Mouse (Mus musculus) hindbrain, embryonic 11.5 days (tissue): ENCODE data around the gene Ccdc120. TPM values are rescaled to one million over a fixed set of nuclear protein-coding genes. Genes with fewer than 3 reads are reported as not detected.
A peak's percentile ranks its signal among the peaks of the same experiment; 100 is the strongest.
"Not testable (repeated sequence)": the region's sequence is repeated elsewhere in the genome, so short reads cannot be mapped to it uniquely, and the experiment has no call there.

Experiments
- ATAC-seq: fragments of 200-750 bp; cut with Nextera tagmentation; 2 replicates; pipeline ENCODE4 v1.8.0; 2017; ENCODE audit warnings: mild to moderate bottlenecking, moderate TSS enrichment, moderate library complexity; ENCODE audit not compliant: low FRiP score
- DNase-seq: peaks from one replicate; pipeline ENCODE4 v3.0.0-alpha.2; 2015; ENCODE audit warnings: low spot score
- H3K27ac ChIP-seq: fragments of 300-500 bp; sonication (generic); 2 replicates; pipeline ENCODE4 v1.5.1; 2014; ENCODE audit warnings: mild to moderate bottlenecking, low read depth, low read length
- H3K27me3 ChIP-seq: fragments of 300-500 bp; sonication (generic); 2 replicates; pipeline ENCODE4 v1.6.1; 2014; ENCODE audit warnings: mild to moderate bottlenecking, low read length, moderate library complexity, mixed read lengths; ENCODE audit not compliant: control insufficient read depth, insufficient read depth
- H3K36me3 ChIP-seq: fragments of 300-500 bp; sonication (generic); 2 replicates; pipeline ENCODE4 v1.6.1; 2014; ENCODE audit warnings: mild to moderate bottlenecking, low read length, moderate library complexity, mixed read lengths; ENCODE audit not compliant: control insufficient read depth, insufficient read depth
- H3K4me1 ChIP-seq: fragments of 300-500 bp; sonication (generic); replicated peaks from 2 replicates; pipeline ENCODE4 v1.6.1; 2014; ENCODE audit warnings: low read length, mixed read lengths; ENCODE audit not compliant: control insufficient read depth, insufficient read depth
- H3K4me2 ChIP-seq: fragments of 300-500 bp; sonication (generic); replicated peaks from 2 replicates; pipeline ENCODE4 v1.6.1; 2014; ENCODE audit warnings: mild to moderate bottlenecking, low read depth, low read length
- H3K4me3 ChIP-seq: fragments of 300-500 bp; sonication (generic); 2 replicates; pipeline ENCODE4 v1.5.1; 2014; ENCODE audit warnings: low read depth, low read length
- H3K9ac ChIP-seq: fragments of 300-500 bp; sonication (generic); 2 replicates; pipeline ENCODE4 v1.6.1; 2014; ENCODE audit warnings: low read depth, low read length
- H3K9me3 ChIP-seq: fragments of 300-500 bp; sonication (generic); 2 replicates; pipeline ENCODE4 v1.6.1; 2016; ENCODE audit warnings: low read length; ENCODE audit not compliant: control insufficient read depth
- WGBS: fragments of 180-500 bp; shearing (Covaris S2); extraction: QIAGEN DNeasy Blood & Tissue Kit; methylation state at CpG from one replicate; pipeline ENCODE4 v1.1.7; 2014; 5-methylcytosine and 5-hydroxymethylcytosine counted together
- polyA plus RNA-seq: library from polyadenylated mRNA; unstranded; fragments of >200 nt; fragmentation: Nextera tagmentation; extraction: Ambion mirVana; gene quantifications from 2 replicates; pipeline ENCODE4 v1.2.1, GENCODE M21; 2014

Gene Ccdc120
- polyA plus RNA-seq, 1 experiment from 2014 or later: 21.5 TPM

GRCm38 (mm10) chrX:7763631-7764393, 13.1 kb upstream of the Ccdc120 start:
- WGBS: 12% methylated on average over 20 of the region's 22 CpGs
- no peaks in the 10 kb centered on the region for H3K36me3 ChIP-seq
- no peaks in the 10 kb centered on the region for H3K9me3 ChIP-seq
- DNase-seq: peak; percentile 33
- H3K4me3 ChIP-seq: peak overlapping the region; percentile 65
- H3K27ac ChIP-seq: no peak overlapping the region
- no peaks in the 10 kb centered on the region for H3K4me1 ChIP-seq
- H3K9ac ChIP-seq: peak overlapping the region; percentile 45; the same call in 1 of the 2 replicates
- no peaks in the 10 kb centered on the region for H3K27me3 ChIP-seq
- peak overlapping the region; percentile 64 for H3K4me2 ChIP-seq
- no peak for ATAC-seq

DNA sequence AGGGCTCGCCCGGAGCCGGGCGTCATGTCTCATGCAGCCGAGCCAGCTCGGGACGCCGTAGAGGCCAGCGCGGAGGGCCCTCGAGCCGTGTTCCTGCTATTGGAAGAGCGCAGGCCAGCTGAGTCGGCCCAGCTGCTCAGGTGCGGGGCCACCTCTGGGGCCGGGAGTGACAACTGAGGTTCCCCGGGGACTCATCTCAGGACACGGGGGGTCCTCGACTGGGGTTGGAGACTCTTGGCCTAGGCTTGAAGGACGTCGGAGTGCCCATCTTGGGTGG, 12.2 kb upstream of the Ccdc120 start:
- Histone ChIP-seq H3K4me3 (peak overlapping the region; percentile 65), H3K27me3 (no peaks in the 10 kb centered on the region), H3K27ac (peak overlapping the region; percentile 51; the same call in 1 of the 2 replicates), H3K36me3 (no peaks in the 10 kb centered on the region), H3K4me2 (peak overlapping the region; percentile 64), H3K9ac (peak overlapping the region; percentile 57), H3K9me3 (no peaks in the 10 kb centered on the region), H3K4me1 (no peaks in the 10 kb centered on the region)
- 22% methylated on average over 13 of the region's 21 CpGs for WGBS
- no peak for DNase-seq
- ATAC-seq: no peak; the same call in 1 of the 2 replicates

GRCm38 (mm10) chrX:7762137-7762920, 11.6 kb upstream of the Ccdc120 start, which contains the start of gene Tfe3:
Gene Tfe3 (plus strand): TSS chrX:7762560.
- peak within 1 kb of the TSS; percentile 57 for H3K9ac ChIP-seq
- peak within 1 kb of the TSS; percentile 51; the same call in 1 of the 2 replicates for H3K27ac ChIP-seq
- H3K4me3 ChIP-seq: peak within 1 kb of the TSS; percentile 65
- WGBS: 15% methylated on average over 31 of the region's 38 CpGs
- peak; percentile 89 for DNase-seq
- ATAC-seq: peak; percentile 96
- H3K9me3 ChIP-seq: no peaks in the 10 kb centered on the region
- H3K4me1 ChIP-seq: no peaks in the 10 kb centered on the region
- peak within 1 kb of the TSS; percentile 64 for H3K4me2 ChIP-seq
- no peaks in the 10 kb centered on the region for H3K36me3 ChIP-seq
- H3K27me3 ChIP-seq: no peaks in the 10 kb centered on the region

GRCm38 (mm10) chrX:7753627-7754026, 2.9 kb upstream of the Ccdc120 start:
- H3K4me1 ChIP-seq, H3K36me3 ChIP-seq, H3K4me2 ChIP-seq, DNase-seq, H3K4me3 ChIP-seq, H3K9me3 ChIP-seq, ATAC-seq, H3K27ac ChIP-seq, H3K27me3 ChIP-seq, H3K9ac ChIP-seq: not testable (repeated sequence)
- WGBS: 19% methylated on average over 3 of the region's 3 CpGs

DNA sequence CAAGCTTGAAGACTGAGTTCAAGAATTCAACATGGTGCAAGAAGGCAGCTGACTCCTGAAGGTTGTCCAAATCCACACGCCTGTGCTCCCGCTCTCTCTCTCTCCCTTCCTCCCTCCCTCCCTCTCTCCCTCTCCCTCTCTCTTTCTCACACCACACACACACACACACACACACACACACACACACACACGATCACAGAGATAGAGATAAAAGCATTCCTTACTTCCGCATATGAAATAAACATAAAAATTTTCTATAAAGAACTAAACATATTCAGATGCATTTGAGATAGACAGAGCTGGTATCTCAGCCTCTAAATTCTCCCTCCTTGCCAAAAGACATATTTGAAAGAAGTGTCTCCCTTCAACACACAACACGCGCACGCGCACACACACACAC, 5.3 kb downstream of the Ccdc120 start:
- H3K9me3 ChIP-seq: no peaks in the 10 kb centered on the region
- H3K27me3 ChIP-seq: no peaks in the 10 kb centered on the region
- H3K36me3 ChIP-seq: no peaks in the 10 kb centered on the region
- DNase-seq (no peak), ATAC-seq (no peak)
- no peak overlapping the region for H3K4me3 ChIP-seq
- H3K9ac ChIP-seq: no peak overlapping the region
- WGBS: 90% methylated on average over 8 of the region's 8 CpGs
- H3K4me1 ChIP-seq: no peaks in the 10 kb centered on the region
- H3K27ac ChIP-seq: no peak overlapping the region
- no peak overlapping the region for H3K4me2 ChIP-seq

- Histone ChIP-seq H3K4me1 (no peaks in the 10 kb centered on the region), H3K36me3 (no peaks in the 10 kb centered on the region), H3K4me3 (no peak overlapping the region), H3K27me3 (no peaks in the 10 kb centered on the region), H3K9me3 (no peaks in the 10 kb centered on the region), H3K4me2 (no peak overlapping the region), H3K9ac (no peak overlapping the region), H3K27ac (no peak overlapping the region)
- ATAC-seq (no peak), DNase-seq (no peak)
- 64% methylated on average over 1 of the region's 1 CpGs for WGBS
Measured at GRCm38 (mm10) chrX:7744940-7745339, 5.8 kb downstream of the Ccdc120 start.

GRCm38 (mm10) chrX:7743470-7743869, 7.2 kb downstream of the Ccdc120 start:
- H3K9me3 ChIP-seq: no peaks in the 10 kb centered on the region
- no peak overlapping the region for H3K4me3 ChIP-seq
- H3K4me1 ChIP-seq: no peaks in the 10 kb centered on the region
- no peak overlapping the region for H3K4me2 ChIP-seq
- 65% methylated on average over 5 of the region's 5 CpGs for WGBS
- no peak overlapping the region for H3K27ac ChIP-seq
- peak; percentile 14 for DNase-seq
- H3K27me3 ChIP-seq: no peaks in the 10 kb centered on the region
- H3K9ac ChIP-seq: no peak overlapping the region
- no peak for ATAC-seq
- H3K36me3 ChIP-seq: no peaks in the 10 kb centered on the region

GRCm38 (mm10) chrX:7741103-7741502, 9.6 kb downstream of the Ccdc120 start:
- DNase-seq (no peak), ATAC-seq (no peak)
- 76% methylated on average over 5 of the region's 5 CpGs for whole genome bisulfite sequencing
- H3K4me2 ChIP-seq: no peak overlapping the region
- H3K4me1 ChIP-seq: no peaks in the 10 kb centered on the region
- no peak overlapping the region for H3K4me3 ChIP-seq
- no peaks in the 10 kb centered on the region for H3K9me3 ChIP-seq
- no peak overlapping the region for H3K27ac ChIP-seq
- H3K36me3 ChIP-seq: no peaks in the 10 kb centered on the region
- H3K9ac ChIP-seq: no peak overlapping the region
- no peaks in the 10 kb centered on the region for H3K27me3 ChIP-seq
